Mouse (Mus musculus) hindbrain, postnatal 0 days (tissue): ENCODE measurements around the gene Trappc6a. TPM values are rescaled to one million over a fixed set of nuclear protein-coding genes. Genes with fewer than 3 reads are reported as not detected.
"Not testable (repeated sequence)": the region's sequence is repeated elsewhere in the genome, so short reads cannot be mapped to it uniquely, and the experiment has no call there.

Source experiments
- ATAC-seq: fragments of 200-750 bp; cut with Nextera tagmentation; 2 replicates; pipeline ENCODE4 v1.8.0; 2017; ENCODE audit warnings: mild to moderate bottlenecking, moderate TSS enrichment, moderate library complexity
- DNase-seq: peaks from one replicate; pipeline ENCODE4 v3.0.0-alpha.2; 2015; ENCODE audit warnings: low spot score
- H3K27ac ChIP-seq: fragments of 300-500 bp; sonication (generic); 2 replicates; pipeline ENCODE4 v1.5.1; 2014; ENCODE audit warnings: mild to moderate bottlenecking
- H3K27me3 ChIP-seq: fragments of 300-500 bp; sonication (generic); 2 replicates; pipeline ENCODE4 v1.6.1; 2014; ENCODE audit warnings: low read length, mixed read lengths; ENCODE audit not compliant: insufficient read depth
- H3K36me3 ChIP-seq: fragments of 300-500 bp; sonication (generic); 2 replicates; pipeline ENCODE4 v1.6.1; 2014; ENCODE audit warnings: low read length, mixed read lengths; ENCODE audit not compliant: insufficient read depth
- H3K4me1 ChIP-seq: fragments of 300-500 bp; sonication (generic); 2 replicates; pipeline ENCODE4 v1.6.1; 2014; ENCODE audit warnings: antibody characterized with exemption, low read length, mixed read lengths; ENCODE audit not compliant: insufficient read depth
- H3K4me2 ChIP-seq: fragments of 300-500 bp; sonication (generic); 2 replicates; pipeline ENCODE4 v1.6.1; 2014; ENCODE audit warnings: low read depth, mild to moderate bottlenecking, low read length, moderate library complexity, mixed read lengths
- H3K4me3 ChIP-seq: fragments of 300-500 bp; sonication (generic); 2 replicates; pipeline ENCODE4 v1.5.1; 2014; ENCODE audit warnings: low read length
- H3K9ac ChIP-seq: fragments of 300-500 bp; sonication (generic); replicated peaks from 2 replicates; pipeline ENCODE4 v1.6.1; 2014; ENCODE audit warnings: mild to moderate bottlenecking, low read length, moderate library complexity, mixed read lengths
- H3K9me3 ChIP-seq: fragments of 300-500 bp; sonication (generic); 2 replicates; pipeline ENCODE4 v1.6.1; 2016; ENCODE audit warnings: low read length, mixed read lengths
- CTCF ChIP-seq: IDR thresholded peaks from 2 replicates; pipeline ENCODE4 v1.5.1; 2016; ENCODE audit warnings: antibody characterized with exemption, control low read depth, low read depth
- WGBS: fragments of 180-500 bp; shearing (Covaris S2); extraction: QIAGEN DNeasy Blood & Tissue Kit; methylation state at CpG from one replicate; pipeline ENCODE4 v1.1.7; 2014; 5-methylcytosine and 5-hydroxymethylcytosine counted together
- polyA plus RNA-seq: library from polyadenylated mRNA; unstranded; fragments of >200 nt; fragmentation: Nextera tagmentation; extraction: Ambion mirVana; gene quantifications from 2 replicates; pipeline ENCODE4 v1.2.1, GENCODE M21; 2015
- total RNA-seq: library from RNA; depleted of rRNA; stranded (reverse); fragments of >200 nt; gene quantifications from 2 replicates; pipeline ENCODE4 v1.2.3, GENCODE M21; 2014

Gene Trappc6a
- total and polyA plus RNA-seq, 2 experiments from 2014 or later: 42.8 to 46.5 TPM

- ATAC-seq: no peak
- Histone ChIP-seq H3K9me3 (no peaks in the 10 kb centered on the region), H3K4me2 (peak overlapping the region; percentile 88), H3K27me3 (no peaks in the 10 kb centered on the region), H3K36me3 (no peaks in the 10 kb centered on the region), H3K4me3 (peak overlapping the region; percentile 76), H3K4me1 (peaks cover 11% of the 10 kb centered on the region; the same call in 1 of the 2 replicates), H3K9ac (peak overlapping the region; percentile 78), H3K27ac (peak overlapping the region; percentile 83)
- no peak for DNase-seq
- WGBS: 7% methylated on average over 15 of the region's 15 CpGs
- no peak for TF ChIP-seq CTCF
Observed at GRCm38 (mm10) chr7:19508924-19509568, 851 bp downstream of the Trappc6a start.

DNA sequence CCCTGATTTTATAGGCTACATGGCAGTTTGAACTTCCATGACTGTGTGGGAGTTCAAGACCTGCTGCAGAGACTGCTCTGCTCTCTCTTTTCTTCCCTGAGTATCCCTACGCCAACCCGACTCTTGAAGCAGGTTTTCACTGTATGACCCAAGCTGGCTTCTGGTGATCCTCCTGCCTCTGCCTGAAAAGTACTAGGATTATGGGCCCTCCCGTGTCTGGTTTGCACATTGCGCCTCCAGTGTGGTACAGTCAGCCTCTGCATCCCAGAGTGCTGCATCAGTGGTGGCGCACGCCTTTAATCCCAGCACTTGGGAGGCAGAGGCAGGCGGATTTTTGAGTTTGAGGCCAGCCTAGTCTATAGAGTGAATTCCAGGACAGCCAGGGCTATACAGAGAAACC lies 1.6 kb downstream of the Trappc6a start:
- Histone ChIP-seq H3K4me2 (peak overlapping the region; percentile 88; the same call in 1 of the 2 replicates), H3K27me3 (no peaks in the 10 kb centered on the region), H3K36me3 (no peaks in the 10 kb centered on the region), H3K9ac (no peak overlapping the region; the same call in 1 of the 2 replicates), H3K4me1 (peaks cover 11% of the 10 kb centered on the region; the same call in 1 of the 2 replicates), H3K27ac (no peak overlapping the region), H3K9me3 (no peaks in the 10 kb centered on the region), H3K4me3 (no peak overlapping the region)
- ATAC-seq (no peak), DNase-seq (no peak)
- TF ChIP-seq CTCF: no peak
- 97% methylated on average over 7 of the region's 7 CpGs for WGBS

- not testable (repeated sequence) for H3K36me3 ChIP-seq, H3K27me3 ChIP-seq, ATAC-seq, DNase-seq, H3K27ac ChIP-seq, H3K9me3 ChIP-seq, H3K4me2 ChIP-seq, H3K4me1 ChIP-seq, H3K9ac ChIP-seq, H3K4me3 ChIP-seq
- WGBS: 74% methylated on average over 6 of the region's 7 CpGs
Observed at GRCm38 (mm10) chr7:19511934-19512333, 3.7 kb downstream of the Trappc6a start.

- ATAC-seq: no peak
- no peaks in the 10 kb centered on the region for H3K36me3 ChIP-seq
- no peak overlapping the region for H3K4me3 ChIP-seq
- no peaks in the 10 kb centered on the region for H3K9me3 ChIP-seq
- peaks cover 8% of the 10 kb centered on the region; the same call in 1 of the 2 replicates for H3K4me1 ChIP-seq
- 83% methylated on average over 6 of the region's 6 CpGs for WGBS
- H3K27me3 ChIP-seq: no peaks in the 10 kb centered on the region
- H3K27ac ChIP-seq: no peak overlapping the region
- H3K4me2 ChIP-seq: no peak overlapping the region
- TF ChIP-seq CTCF: no peak
- no peak overlapping the region for H3K9ac ChIP-seq
- DNase-seq: no peak
Observed at GRCm38 (mm10) chr7:19512353-19512752, 4.2 kb downstream of the Trappc6a start.

GRCm38 (mm10) chr7:19517652-19518365 lies 9.6 kb downstream of the Trappc6a start, which contains the start of gene Nkpd1:
Gene Nkpd1 (plus strand): TSS chr7:19517838.
- TF ChIP-seq CTCF: peak; percentile 68
- H3K27ac ChIP-seq: no peak within 1 kb of the TSS
- WGBS: 2% methylated on average over 29 of the region's 29 CpGs
- ATAC-seq (no peak), DNase-seq (peak; percentile 53)
- peak within 1 kb of the TSS; percentile 25; the same call in 1 of the 2 replicates for H3K9ac ChIP-seq
- H3K4me3 ChIP-seq: peak within 1 kb of the TSS; percentile 11; the same call in 1 of the 2 replicates
- no peaks in the 10 kb centered on the region for H3K9me3 ChIP-seq
- H3K36me3 ChIP-seq: no peaks in the 10 kb centered on the region
- peaks cover 21% of the 10 kb centered on the region for H3K27me3 ChIP-seq
- peak within 1 kb of the TSS; percentile 50 for H3K4me2 ChIP-seq
- no peaks in the 10 kb centered on the region; the same call in 1 of the 2 replicates for H3K4me1 ChIP-seq

DNA sequence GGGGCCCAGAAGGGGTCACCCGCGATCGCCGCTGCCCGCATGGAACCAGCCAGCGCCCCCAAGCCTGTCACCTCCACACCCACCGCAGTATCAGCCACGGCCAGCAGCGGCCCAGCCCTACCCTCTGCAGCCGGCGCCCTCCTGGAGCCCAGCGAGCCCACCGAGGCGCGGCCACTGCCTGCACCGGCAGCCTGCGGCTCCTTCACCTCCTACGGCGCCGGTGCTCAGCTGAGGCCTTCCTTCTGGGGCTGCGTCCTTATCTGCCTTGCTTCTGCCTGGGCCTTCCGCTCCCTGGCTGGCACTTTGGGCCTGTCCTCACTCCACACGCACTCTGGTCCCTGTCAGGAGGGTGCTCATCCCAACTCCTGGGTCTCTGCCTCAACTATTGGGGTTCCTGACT lies 11.8 kb downstream of the Trappc6a start:
- H3K9me3 ChIP-seq: no peaks in the 10 kb centered on the region
- H3K36me3 ChIP-seq: no peaks in the 10 kb centered on the region
- DNase-seq: no peak
- no peak overlapping the region for H3K27ac ChIP-seq
- H3K9ac ChIP-seq: peak overlapping the region; percentile 51
- H3K4me1 ChIP-seq: no peaks in the 10 kb centered on the region; the same call in 1 of the 2 replicates
- ATAC-seq: no peak
- H3K4me2 ChIP-seq: peak overlapping the region; percentile 47
- peak overlapping the region; percentile 12; the same call in 1 of the 2 replicates for H3K4me3 ChIP-seq
- peaks cover 30% of the 10 kb centered on the region for H3K27me3 ChIP-seq
- no peak for TF ChIP-seq CTCF
- WGBS: 10% methylated on average over 21 of the region's 23 CpGs
